Mouse (Mus musculus) fat pad, adult 2 months (tissue): Measurements from ENCODE around the gene Dytn.
"Not testable (repeated sequence)": the region's sequence is repeated elsewhere in the genome, so short reads cannot be mapped to it uniquely, and the experiment has no call there.

Experiments
- DNase-seq: peaks from one replicate; pipeline ENCODE4 v3.0.0-alpha.2; 2011; ENCODE audit warnings: low read depth, low spot score; ENCODE audit errors: extremely low read depth

Dytn gene

GRCm38 (mm10) chr1:63686827-63687226, at the start of gene Dytn:
TSS of gene Dytn (minus strand) at chr1:63686927.
- DNase-seq: no peak

- peak; percentile 54 for DNase-seq
These were observed 43.6 kb upstream of the Dytn start, which contains the start of the genes Mdh1b and Fastkd2 for GRCm38 (mm10) chr1:63730240-63730771. TSS of gene Mdh1b (minus strand) at chr1:63730318. TSS of gene Fastkd2 (plus strand) at chr1:63730614.

- DNase-seq: no peak
These were observed 43.1 kb upstream of the Dytn start for GRCm38 (mm10) chr1:63729796-63730195.

GRCm38 (mm10) chr1:63720161-63720560, 33.4 kb upstream of the Dytn start:
- no peak for DNase-seq

GRCm38 (mm10) chr1:63708876-63709275, 22.1 kb upstream of the Dytn start:
- DNase-seq: peak; percentile 87

DNA sequence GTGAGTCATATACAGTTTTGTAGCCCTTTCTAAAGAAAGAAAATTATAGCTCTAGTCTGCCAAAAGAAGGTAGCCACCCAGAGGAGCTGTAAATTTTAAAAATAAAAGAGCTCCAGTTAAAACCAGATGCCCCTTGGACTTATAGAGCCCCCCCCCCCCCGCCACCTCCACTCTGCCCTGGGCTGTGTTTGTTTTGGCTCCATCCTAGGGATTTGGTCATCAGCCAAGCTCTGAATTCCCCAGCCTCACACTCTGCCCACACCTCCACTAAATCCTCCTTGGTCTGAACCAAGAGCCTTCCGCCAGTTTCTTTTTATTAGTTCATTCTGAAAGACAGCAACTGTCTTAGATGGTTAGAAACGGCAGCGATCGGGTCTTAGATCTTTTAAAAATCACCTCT, 19.0 kb upstream of the Dytn start:
- no peak for DNase-seq

DNA sequence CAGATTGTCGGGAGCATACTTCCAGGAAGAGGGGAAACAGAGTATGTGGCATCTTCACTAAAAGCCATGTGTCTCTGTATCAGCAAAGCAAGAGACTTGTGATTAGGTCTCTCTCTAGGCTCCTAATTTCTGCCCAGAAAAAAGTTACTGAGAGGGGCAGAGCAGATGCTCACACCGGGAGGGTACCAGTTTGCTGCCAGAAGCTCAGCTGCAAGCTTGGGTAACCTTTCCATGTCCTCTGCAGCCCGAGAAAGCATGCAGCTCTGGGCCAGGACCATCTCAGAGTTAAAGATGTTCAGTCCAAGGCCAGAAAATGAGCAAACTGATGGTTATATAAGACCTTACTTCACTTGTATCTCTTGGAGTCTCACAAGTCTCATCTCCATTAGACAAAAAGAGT, 10.1 kb upstream of the Dytn start:
- DNase-seq: no peak

- DNase-seq: no peak
These were observed 10.8 kb downstream of the Dytn start for GRCm38 (mm10) chr1:63675975-63676374.

DNA sequence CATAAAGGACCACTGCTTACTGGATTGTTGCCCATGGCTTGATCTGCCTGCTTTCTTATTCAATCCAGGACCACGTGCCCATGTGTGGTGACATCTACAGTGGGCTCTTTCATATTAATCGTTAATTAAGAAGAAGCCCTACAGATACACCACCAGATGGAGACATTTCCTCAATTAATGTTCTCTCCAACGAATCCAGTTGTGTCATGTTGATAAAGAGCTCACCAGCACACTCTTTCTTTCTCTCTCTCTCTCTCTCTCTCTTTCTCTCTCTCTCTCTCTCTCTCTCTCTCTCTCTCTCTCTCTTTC, 17.9 kb downstream of the Dytn start:
- DNase-seq: no peak

- DNase-seq: no peak
These were observed 18.5 kb downstream of the Dytn start for GRCm38 (mm10) chr1:63667949-63668851.

DNA sequence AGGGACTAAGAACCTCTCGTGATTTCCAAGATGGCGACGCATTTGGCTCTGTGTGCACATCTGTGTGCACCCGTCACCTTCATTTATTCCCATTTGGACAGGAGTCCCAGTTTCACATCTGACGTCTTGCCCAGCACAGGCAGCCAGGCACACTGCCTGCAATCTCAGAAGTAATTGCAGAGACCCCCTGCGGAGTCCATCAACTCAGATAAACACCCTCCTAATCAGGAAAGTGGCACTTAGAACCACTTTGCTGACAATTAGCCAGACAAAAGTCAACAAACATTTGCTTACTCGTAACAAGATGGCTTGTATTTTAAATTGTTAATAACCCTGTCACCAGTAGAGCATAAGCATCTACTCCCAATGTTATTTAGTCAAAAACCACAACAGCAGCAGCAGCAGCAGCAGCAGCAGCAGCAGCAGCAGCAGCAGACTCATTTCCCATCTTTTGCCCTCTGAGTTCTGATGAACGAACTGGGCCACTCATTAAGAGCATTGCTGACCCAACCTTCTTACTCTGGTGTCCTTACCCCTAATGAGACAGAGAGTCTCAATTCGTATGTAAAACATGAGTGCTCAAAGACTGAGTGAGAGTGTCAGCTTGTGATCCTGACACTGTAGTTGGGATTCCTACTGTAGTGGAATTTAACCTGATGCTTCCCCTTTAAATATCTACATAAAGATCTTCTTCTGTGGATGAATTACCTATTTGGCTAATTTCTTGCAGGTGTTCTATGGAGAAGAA, 19.4 kb downstream of the Dytn start:
- DNase-seq: no peak

- no peak for DNase-seq
These were observed 20.6 kb downstream of the Dytn start for GRCm38 (mm10) chr1:63666089-63666488.

- no peak for DNase-seq
These were observed 27.1 kb downstream of the Dytn start for GRCm38 (mm10) chr1:63659591-63659990.

- no peak for DNase-seq
These were observed 28.7 kb downstream of the Dytn start for GRCm38 (mm10) chr1:63658016-63658415.

DNA sequence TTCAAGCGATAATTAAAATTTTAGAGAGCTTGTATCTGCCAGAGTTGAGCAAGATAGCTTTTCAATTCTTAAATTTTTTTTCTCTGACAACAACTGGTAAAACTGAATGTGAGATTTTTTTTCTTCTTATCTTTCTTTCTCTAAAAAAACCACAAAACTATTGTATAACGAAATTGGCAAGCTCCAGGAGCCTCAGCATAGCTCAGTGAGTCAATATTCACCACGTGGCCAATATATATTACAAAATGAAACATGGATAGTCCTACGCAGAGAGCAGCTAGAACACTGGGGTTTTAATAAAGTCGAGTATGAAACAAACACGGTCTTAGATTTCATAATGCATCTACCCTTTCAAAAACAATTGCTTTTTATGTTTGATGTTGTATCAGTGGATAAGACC, 46.8 kb downstream of the Dytn start:
- DNase-seq: no peak

DNA sequence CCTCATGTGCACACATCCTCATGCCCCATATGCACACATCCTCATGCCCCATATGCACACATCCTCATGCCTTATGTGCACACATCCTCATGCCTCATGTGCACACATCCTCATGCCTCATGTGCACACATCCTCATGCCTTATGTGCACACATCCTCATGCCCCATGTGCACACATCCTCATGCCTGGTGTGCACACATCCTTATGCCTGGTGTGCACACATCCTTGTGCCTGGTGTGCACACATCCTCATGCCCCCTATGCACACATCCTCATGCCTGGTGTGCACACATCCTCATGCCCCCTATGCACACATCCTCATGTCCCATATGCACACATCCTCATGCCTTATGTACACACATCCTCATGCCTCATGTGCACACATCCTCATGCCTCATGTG, 56.3 kb downstream of the Dytn start:
- not testable (repeated sequence) for DNase-seq

DNA sequence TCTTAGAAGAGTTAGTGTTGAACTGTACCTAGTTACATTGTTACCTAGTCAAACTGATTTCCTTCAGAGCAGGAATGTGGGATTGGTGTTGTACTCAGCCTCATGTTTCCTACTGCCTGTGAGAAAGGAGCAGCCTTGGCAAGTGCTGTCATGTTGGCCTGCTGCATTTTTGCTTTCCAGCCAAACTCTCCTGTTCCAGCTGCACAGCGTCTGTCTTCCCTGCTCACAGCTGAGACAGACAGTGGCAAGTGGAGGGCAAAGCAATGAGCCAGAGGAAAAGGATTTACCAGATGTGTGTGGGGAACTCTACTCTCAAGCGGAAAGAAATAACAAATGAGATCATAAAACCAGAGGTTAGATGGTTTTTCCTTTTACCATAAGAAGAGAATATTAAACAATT, 58.5 kb downstream of the Dytn start:
- DNase-seq: no peak

- DNase-seq: no peak
These were observed 71.1 kb downstream of the Dytn start, which contains the start of gene Gm39653 for GRCm38 (mm10) chr1:63615668-63616067. TSS of gene Gm39653 (plus strand) at chr1:63615968.

DNA sequence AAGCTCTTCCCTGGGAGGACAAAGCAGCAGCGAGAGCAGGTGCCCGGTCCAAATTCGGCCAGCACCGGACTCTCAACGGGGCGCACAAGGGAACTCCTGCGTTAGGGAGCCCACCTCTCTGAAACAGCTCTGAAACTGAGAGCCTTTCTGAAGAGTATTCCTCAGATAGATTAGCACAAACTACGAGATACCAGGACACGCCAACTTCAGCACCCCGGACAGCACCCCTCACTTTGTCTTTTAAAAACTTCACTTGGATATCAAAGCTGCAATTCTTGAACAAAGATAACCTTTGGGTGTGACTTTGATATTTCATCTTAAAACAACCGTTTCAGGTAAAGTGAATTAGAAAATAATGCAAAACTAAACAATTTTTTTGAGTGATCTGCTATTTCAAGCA, 72.1 kb downstream of the Dytn start:
- no peak for DNase-seq

GRCm38 (mm10) chr1:63609613-63610012, 77.1 kb downstream of the Dytn start:
- no peak for DNase-seq

DNA sequence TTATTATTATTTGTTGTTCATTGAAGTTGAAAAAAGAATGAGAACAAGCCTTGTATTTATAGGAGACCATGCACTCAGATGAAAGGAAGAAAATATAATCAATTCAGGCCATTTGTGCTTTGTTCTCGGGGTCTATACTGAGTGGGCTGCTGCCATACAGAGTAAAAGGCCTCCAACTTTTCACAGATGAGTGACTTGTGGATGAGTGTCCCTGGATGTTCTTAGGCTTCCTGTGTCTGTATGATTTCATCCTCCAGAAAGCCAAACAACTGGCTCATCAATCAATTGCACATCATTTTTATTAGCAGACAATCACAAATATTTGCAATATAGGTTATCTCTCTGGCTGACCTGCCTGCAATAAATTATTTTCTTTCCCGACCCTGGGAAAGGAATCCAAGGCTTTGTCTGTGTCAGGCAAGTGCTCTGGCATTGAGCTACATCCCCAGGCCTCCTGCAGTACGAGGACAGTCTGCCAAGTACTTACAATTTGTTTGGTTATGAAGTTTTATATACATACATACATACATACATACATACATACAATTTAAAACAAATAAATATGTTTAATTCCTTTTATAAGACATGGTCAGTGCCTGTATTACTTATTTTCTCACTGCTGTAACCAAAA, 82.7 kb downstream of the Dytn start:
- no peak for DNase-seq
